Mouse (Mus musculus): Measurements from ENCODE around the gene Srf.

- no peak for TF ChIP-seq CTCF (IDR thresholded peaks at IDR 0.05; ENCODE audit: borderline replicate concordance, insufficient read depth, low read length)
- no peak for TF ChIP-seq POLR2A (IDR thresholded peaks at IDR 0.05; ENCODE audit: low read depth, low read length)
These were observed 9.0 kb downstream of the Srf start for GRCm38 (mm10) chr17:46546995-46547394.
